Comparison of ENCODE assay signal across 8 mouse cellular contexts in genomic region chr7:71411293-71412011, GRCm38 (mm10).
DNase-seq lines count a peak whose midpoint lies in the region; ATAC-seq and TF ChIP-seq lines count a peak whose summit lies in the region.

No protein-coding gene starts in this region.

- no peak overlapping the region for H3K4me3 ChIP-seq in kidney, adult 2 months (ENCODE audit: insufficient read depth, low read depth, low read length)
- H3K4me3 ChIP-seq in lung, embryonic 14.5 days (ENCODE audit: low read depth, low read length): peak overlapping the region; percentile 35

- H3K9me3 ChIP-seq in lung, embryonic 14.5 days (ENCODE audit: low read depth, low read length): no peaks in the 10 kb centered on the region

- no peaks in the 10 kb centered on the region; the same call in 1 of the 2 replicates for H3K4me1 ChIP-seq in kidney, adult 2 months (ENCODE audit: control insufficient read depth, insufficient read depth, low read length)
- peaks cover 26% of the 10 kb centered on the region for H3K4me1 ChIP-seq in lung, embryonic 14.5 days (ENCODE audit: insufficient read depth)

- peak overlapping the region; percentile 20; the same call in 1 of the 2 replicates for H3K9ac ChIP-seq in lung, embryonic 14.5 days

- H3K27me3 ChIP-seq in kidney, adult 2 months (replicated peaks; ENCODE audit: control insufficient read depth, insufficient read depth, low read length): peaks cover 1% of the 10 kb centered on the region; the same call in 1 of the 2 replicates
- no peaks in the 10 kb centered on the region for H3K27me3 ChIP-seq in lung, embryonic 14.5 days (ENCODE audit: insufficient read depth, low read length)

- WGBS in kidney, adult 2 months: 15% methylated on average over 14 of the region's 14 CpGs
- WGBS in lung, embryonic 14.5 days: 4% methylated on average over 14 of the region's 14 CpGs

- no peak for TF ChIP-seq POLR2A in kidney, adult 2 months (IDR thresholded peaks at IDR 0.05; ENCODE audit: low read depth, low read length)

- H3K27ac ChIP-seq in kidney, adult 2 months (ENCODE audit: insufficient read depth, low read depth, low read length): peak overlapping the region; percentile 90
- H3K27ac ChIP-seq in lung, embryonic 14.5 days (ENCODE audit: low read depth): peak overlapping the region; percentile 96

- DNase-seq in 416B (ENCODE audit: low read depth): peak; percentile 72
- DNase-seq in heart, adult 9 months (ENCODE audit: low spot score in 2 of 2): peak; percentile 72 to 79
- peak; percentile 74 for DNase-seq in kidney, adult 2 months
- DNase-seq in lung, embryonic 14.5 days: peak; percentile 92
- DNase-seq in retina, embryonic 14.5 days (ENCODE audit: low spot score): peak; percentile 61
- DNase-seq in urinary bladder, postnatal 10 days (ENCODE audit: low spot score): no peak
- no peak for DNase-seq in spleen, adult 12 weeks (ENCODE audit: low spot score)

- ATAC-seq in common myeloid progenitor, adult 5-6 weeks (replicated peaks; ENCODE audit: low read depth, poor library complexity, severe bottlenecking): peak; percentile 48
- peak; percentile 95 for ATAC-seq in lung, embryonic 14.5 days (ENCODE audit: insufficient read depth)

- H3K4me2 ChIP-seq in lung, embryonic 14.5 days: peak overlapping the region; percentile 74

- TF ChIP-seq CTCF in kidney, adult 2 months (conservative IDR thresholded peaks at IDR 0.05; ENCODE audit: insufficient read depth, insufficient read length, low read depth, low read length): no peak
- no peak for TF ChIP-seq CTCF in lung, embryonic 14.5 days (IDR thresholded peaks at IDR 0.05; ENCODE audit: low read depth)

- H3K36me3 ChIP-seq in kidney, adult 2 months (ENCODE audit: control insufficient read depth, insufficient read depth, low read length): no peaks in the 10 kb centered on the region
- H3K36me3 ChIP-seq in lung, embryonic 14.5 days (ENCODE audit: insufficient read depth): no peaks in the 10 kb centered on the region

Comparison
In these comparisons a context has a peak if more than half of its experiments do, and no peak if none do; other contexts are left out.
1. DNase-seq: peak in 416B (single experiment), heart, adult 9 months (2 of 2), kidney, adult 2 months (single experiment), lung, embryonic 14.5 days (single experiment) and retina, embryonic 14.5 days (single experiment); none in urinary bladder, postnatal 10 days (single experiment) and spleen, adult 12 weeks (single experiment).